Mouse (Mus musculus): ENCODE data around the gene Rasl11a. TPM values are rescaled to one million over a fixed set of nuclear protein-coding genes. Genes with fewer than 3 reads are reported as not detected.

Rasl11a gene
- 1 to 10 TPM; 3.8 to 4.3 TPM for total RNA-seq (2021)

GRCm38 (mm10) chr5:146844945-146845365, at the start of gene Rasl11a:
TSS of gene Rasl11a (plus strand) at chr5:146845071.
- peak; percentile 87 for DNase-seq
- intact Hi-C loops (cut with DNase I) = loop anchor here (2.0 to 10.0 kb wide), 2 partner anchors 60 to 230 kb away; partner anchors contain the start of genes Lnx2 and Polr1d

- intact Hi-C loops (cut with DNase I) = no loop called here
These were observed 49.1 kb upstream of the Rasl11a start for GRCm38 (mm10) chr5:146795728-146796127.

DNA sequence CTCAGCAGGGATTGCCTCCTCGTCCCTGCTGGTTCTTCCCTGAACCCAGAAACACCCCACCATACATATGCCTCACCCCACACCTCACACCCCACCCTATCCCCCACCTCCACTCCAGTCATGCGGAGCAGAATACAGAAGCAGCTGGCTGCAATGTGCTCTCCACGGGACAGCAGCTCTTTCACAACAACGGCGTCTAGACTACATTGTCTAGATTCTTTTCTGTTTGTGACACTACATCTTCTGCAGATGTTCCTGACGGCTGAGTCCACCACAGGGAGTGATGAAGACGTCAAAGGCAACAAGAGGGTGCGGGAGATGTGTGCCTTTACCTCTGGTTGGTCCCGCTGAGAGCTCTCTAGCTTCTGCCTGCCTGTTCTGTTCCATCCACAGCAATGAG, 46.8 kb upstream of the Rasl11a start:
- DNase-seq = no peak
- intact Hi-C loops (cut with DNase I) = no loop called here

More at GRCm38 (mm10) chr5:146795728-146796127, 49.1 kb upstream of the Rasl11a start:
- DNase-seq = no peak

DNA sequence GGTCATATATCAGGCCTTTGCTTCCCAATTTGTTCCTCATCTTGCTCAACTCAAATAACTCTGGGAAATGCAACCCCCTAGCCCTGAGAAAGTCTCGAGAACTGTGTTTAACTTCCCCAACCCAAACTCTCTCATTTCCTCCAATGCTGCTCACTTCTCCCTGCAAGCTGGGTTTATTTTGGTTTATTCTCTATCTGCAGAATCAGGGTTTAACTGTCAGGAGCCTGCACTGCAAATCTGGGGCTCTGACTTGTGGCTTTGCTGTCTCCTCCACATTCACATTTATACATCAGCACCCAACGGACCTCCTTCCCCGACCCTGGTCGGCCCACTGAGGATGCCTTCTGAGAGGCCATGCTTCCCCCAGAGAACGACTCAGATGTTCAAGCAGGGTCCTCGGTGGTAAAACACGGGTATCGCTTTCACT, 38.9 kb upstream of the Rasl11a start:
- no peak for DNase-seq
- intact Hi-C loops (cut with DNase I) = no loop called here

DNA sequence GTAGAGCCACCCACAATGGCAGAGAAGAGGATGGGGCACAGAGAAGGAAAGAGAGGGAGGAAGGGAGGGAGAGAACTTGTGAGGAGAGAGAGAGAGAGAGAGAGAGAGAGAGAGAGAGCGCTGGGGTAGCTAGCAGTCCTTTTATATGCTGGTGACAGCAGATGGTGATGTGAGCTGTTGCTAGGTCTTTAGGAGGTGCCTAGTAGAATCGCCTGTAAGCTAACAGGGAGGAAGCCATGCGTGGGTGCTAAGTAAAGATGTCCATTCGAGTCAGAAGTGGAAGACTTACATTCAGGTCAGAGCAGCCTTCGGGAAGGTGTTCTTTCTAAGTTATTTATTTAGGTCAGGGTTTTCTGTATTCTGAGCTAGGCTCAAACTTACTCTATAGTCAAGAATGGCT, 34.9 kb upstream of the Rasl11a start:
- intact Hi-C loops (cut with DNase I) = no loop called here
- DNase-seq = no peak

- intact Hi-C loops (cut with DNase I) = no loop called here
- no peak for DNase-seq
These were observed 32.0 kb upstream of the Rasl11a start for GRCm38 (mm10) chr5:146812866-146813265.

- no peak for DNase-seq
These were observed 31.4 kb upstream of the Rasl11a start for GRCm38 (mm10) chr5:146813421-146813820.

GRCm38 (mm10) chr5:146815394-146815793, 29.5 kb upstream of the Rasl11a start:
- intact Hi-C loops (cut with DNase I) = no loop called here
- DNase-seq = no peak

More at GRCm38 (mm10) chr5:146813421-146813820, 31.4 kb upstream of the Rasl11a start:
- intact Hi-C loops (cut with DNase I) = no loop called here

GRCm38 (mm10) chr5:146817583-146817982, 27.3 kb upstream of the Rasl11a start:
- intact Hi-C loops (cut with DNase I) = no loop called here

DNA sequence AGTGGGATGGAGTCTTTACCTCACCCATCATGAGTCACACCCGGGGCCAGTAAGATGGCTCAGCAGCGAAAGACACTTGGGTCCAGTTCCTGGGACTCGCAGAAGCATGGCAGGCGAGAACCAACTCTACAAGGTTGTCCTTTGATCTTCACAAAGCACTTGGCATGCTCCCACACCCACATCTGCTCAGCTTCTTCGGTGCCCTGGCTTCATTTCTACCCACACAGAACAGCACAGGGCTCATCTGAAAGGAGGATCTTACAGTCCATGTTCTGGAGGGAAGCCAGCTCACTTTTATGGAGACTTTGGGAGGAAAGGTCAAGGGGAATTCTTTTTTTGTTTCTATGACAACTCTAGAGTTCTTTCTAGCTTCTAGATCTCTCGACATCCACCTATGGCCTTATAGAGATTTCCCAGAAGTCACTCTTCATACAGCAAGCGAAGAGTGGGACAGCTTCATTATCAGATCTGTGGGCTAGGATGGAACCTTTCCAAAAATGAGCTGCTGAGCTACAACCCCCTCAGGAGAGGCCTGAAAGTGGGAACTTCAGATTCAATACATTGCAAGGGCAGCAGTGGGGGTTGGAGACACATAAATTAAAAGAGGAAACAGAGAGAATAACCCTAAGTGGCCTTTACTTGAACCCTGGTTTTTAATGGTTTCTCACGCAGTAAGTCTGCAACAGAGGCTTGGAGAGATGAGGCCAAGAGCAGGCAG, 25.8 kb upstream of the Rasl11a start:
- intact Hi-C loops (cut with DNase I) = no loop called here
- DNase-seq = no peak

More at GRCm38 (mm10) chr5:146817583-146817982, 27.3 kb upstream of the Rasl11a start:
- no peak for DNase-seq

DNA sequence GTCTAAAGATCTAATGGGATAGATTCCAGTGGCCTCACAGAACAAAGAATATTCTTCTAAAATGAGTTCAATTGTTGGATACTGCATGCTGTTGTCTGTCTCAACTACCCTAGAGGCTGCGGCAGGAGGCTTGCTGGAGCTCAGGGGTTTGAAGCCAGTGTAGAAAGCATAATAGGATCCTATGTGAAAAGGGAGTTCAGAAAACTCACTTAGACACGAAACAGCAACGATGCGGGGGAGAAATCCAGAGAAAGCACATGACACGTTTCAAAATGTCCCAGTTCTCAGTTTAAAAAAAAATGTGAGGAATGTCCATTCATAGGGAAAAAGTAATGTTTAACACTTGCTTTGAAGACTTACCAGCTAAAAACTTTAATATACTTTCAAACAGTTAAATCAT, 21.9 kb upstream of the Rasl11a start:
- intact Hi-C loops (cut with DNase I) = no loop called here
- DNase-seq = no peak

- intact Hi-C loops (cut with DNase I) = no loop called here
- DNase-seq = no peak
These were observed 15.3 kb upstream of the Rasl11a start for GRCm38 (mm10) chr5:146829528-146829927.

GRCm38 (mm10) chr5:146832435-146832768, 12.5 kb upstream of the Rasl11a start:
- no peak for DNase-seq
- intact Hi-C loops (cut with DNase I) = loop anchor here (5.0 to 10.0 kb wide), 2 partner anchors 115 to 608 kb away; partner anchors contain the start of genes Gtf3a and Rnf6

DNA sequence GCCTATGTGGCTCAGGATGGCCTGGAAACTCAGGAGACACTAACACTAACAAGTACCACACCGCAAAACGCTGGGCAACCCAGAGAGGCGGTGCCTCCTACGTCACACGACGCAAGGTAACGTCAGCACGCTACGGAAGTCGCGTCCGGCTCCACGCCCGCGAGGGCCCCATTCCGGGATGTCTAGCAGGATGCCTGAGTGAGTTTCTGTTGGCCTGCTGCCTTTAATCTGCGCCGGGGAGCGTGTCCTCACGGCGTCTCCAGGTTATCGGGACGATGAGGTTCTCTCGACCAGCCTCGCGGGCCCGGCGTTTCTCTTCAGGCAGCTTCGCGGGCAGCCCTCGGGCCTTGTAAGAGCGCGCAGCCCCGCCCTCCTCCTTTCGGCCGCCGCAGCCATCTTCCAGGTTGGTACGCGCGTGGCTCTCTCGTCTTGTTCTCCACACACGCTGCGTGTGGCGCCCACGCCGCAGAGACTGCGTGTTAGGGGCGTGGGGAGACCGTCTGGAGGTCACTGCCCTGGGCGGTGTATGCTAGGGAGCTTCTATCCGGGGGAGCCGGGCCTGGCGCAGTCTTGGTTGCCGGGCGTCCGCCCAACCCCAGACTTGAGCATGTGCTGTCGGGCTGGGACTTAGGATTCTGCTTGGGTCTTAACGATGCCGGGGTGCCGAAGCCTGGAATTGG, 12.0 kb upstream of the Rasl11a start, which contains the start of gene Rpl21:
Rpl21 (plus strand) TSS at position 122 of the 680 bp plus-strand sequence.
- peak; percentile 96 to 99 for DNase-seq
- intact Hi-C loops (cut with DNase I) = loop anchor here (1.0 to 10.0 kb wide), 3 partner anchors 39 to 608 kb away; partner anchors contain the start of genes Gtf3a and Rnf6

- intact Hi-C loops (cut with DNase I) = loop anchor here (1.0 to 10.0 kb wide), 3 partner anchors 39 to 609 kb away; partner anchors contain the start of genes Gtf3a and Rnf6
- DNase-seq = no peak
These were observed 11.1 kb upstream of the Rasl11a start for GRCm38 (mm10) chr5:146833673-146834201.

- intact Hi-C loops (cut with DNase I) = loop anchor here (5.0 to 10.0 kb wide), 2 partner anchors 112 to 610 kb away; partner anchors contain the start of genes Gtf3a and Rnf6
- DNase-seq = no peak
These were observed 9.9 kb upstream of the Rasl11a start for GRCm38 (mm10) chr5:146834959-146835358.

GRCm38 (mm10) chr5:146837967-146838720, 6.7 kb upstream of the Rasl11a start:
- DNase-seq = no peak

DNA sequence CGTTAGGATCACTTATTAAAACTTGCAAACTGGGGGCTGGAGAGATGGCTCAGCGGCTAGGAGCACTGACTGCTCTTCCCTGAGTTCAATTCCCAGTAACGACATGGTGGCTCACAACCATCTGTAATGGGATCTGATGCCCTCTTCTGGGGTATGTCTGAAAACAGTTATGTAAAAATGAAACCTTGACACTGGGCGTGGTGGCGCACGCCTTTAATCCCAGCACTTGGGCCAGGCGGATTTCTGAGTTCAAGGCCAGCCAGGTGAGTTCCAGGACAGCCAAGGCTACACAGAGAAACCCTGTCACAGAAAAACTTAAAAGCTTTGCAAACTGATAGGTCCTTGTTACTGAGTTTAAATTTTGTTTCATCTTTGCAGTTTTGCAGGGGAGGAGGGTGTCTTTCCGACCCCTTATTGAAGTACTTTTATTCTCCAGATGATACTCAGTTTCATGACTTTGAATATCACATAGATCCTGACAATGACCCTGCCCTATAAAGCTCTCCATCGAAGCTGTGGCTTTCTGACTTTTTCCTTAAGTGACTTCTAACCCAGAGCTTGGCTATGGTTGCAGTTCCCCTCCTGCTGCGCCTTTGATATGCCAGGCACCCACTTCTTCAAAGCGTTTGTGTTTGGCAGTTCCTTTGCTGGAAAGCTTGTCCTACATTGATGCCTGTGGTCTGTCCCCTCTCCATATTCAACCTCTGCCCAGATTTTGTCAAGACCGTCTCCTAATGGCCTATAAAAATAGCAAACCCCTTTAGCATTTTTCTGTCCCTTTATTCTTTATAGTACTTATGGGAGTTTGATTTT, 5.8 kb upstream of the Rasl11a start:
- no peak for DNase-seq
- intact Hi-C loops (cut with DNase I) = loop anchor here (10.0 kb wide), 1 partner anchor 614 kb away; the partner anchor contains the start of gene Rnf6

More at GRCm38 (mm10) chr5:146837967-146838720, 6.7 kb upstream of the Rasl11a start:
- intact Hi-C loops (cut with DNase I) = loop anchor here (10.0 kb wide), 1 partner anchor 613 kb away; the partner anchor contains the start of gene Rnf6

DNA sequence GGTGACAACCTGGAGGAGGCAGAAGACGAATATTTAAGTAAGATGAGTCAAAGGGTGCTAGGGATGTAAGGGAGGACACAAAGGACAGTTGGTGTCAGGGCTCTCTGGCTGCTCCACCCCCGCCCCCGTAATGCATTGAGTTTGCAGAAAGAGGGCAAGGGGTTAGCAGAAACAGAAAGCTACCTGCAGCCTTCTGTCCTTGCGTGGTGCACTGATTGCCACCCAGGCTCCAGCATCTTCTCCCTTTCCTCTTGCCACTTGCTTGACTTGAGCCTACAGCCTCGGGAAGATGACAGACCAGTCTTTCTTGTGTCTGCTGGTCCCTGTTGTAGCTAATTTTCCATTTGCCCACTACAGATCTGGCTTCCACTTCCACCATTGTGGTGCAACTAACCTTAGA, 5.1 kb upstream of the Rasl11a start:
- intact Hi-C loops (cut with DNase I) = loop anchor here (10.0 kb wide), 2 partner anchors 235 to 615 kb away; partner anchors contain the start of genes Lnx2, Polr1d and Rnf6
- no peak for DNase-seq

Data from heart, postnatal 36 days (tissue).